In the genomic region with DNA sequence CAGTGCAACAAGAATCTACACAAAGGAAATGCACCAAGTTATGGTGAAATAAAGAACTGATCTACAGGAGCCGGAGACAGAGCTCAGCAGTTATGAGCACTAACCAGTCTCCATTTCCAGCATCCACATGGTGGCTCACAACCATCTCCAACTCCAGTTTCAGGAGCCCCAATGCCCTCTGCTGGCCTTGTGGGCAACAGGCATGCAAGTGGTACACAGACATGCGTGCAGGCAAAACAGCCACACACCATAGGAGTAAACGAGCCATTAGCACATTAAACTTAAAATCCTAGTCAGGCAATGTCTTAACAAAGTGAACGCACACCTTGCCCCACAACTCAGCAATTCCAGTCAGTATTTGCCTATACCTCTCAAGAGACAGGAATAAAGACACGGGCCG, we compare ENCODE assay signal across 11 mouse cellular contexts. TPM values are rescaled to one million over a fixed set of nuclear protein-coding genes. Genes with fewer than 3 reads are reported as not detected.
DNase-seq lines count a peak whose midpoint lies in the region; ATAC-seq and TF ChIP-seq lines count a peak whose summit lies in the region.
"Had no signal": no experiment of that assay in that cellular context is flagged by ENCODE, and none has a peak within 500 bp of the region (broad histone marks: within the 10 kb centered on the region; RNA-seq: fewer than 3 reads in every experiment).

No protein-coding gene starts in this region.

- H3K27me3 ChIP-seq in kidney, adult 2 months (replicated peaks; ENCODE audit: control insufficient read depth, insufficient read depth, low read length), result no peaks in the 10 kb centered on the region
- no peaks in the 10 kb centered on the region for H3K27me3 ChIP-seq in MEL (ENCODE audit: control insufficient read depth in 1 of 2, insufficient read depth in 2 of 2, low read length in 2 of 2)
- H3K27me3 ChIP-seq in forebrain, embryonic 11.5 days (ENCODE audit: control insufficient read depth, insufficient read depth, low read length), result no peaks in the 10 kb centered on the region
- H3K27me3 ChIP-seq: embryonic facial prominence, embryonic 13.5 days had no signal

- peak; percentile 19 for DNase-seq in kidney, adult 2 months
- DNase-seq in kidney, postnatal 14 days, result no peak
- DNase-seq in A20 (ENCODE audit: low read depth, low spot score) (peak; percentile 60), MEL (ENCODE audit: low read depth, low spot score) (peak; percentile 76)
- DNase-seq in lung, postnatal 10 days, result peak; percentile 42
- DNase-seq in forebrain, embryonic 11.5 days (ENCODE audit: low spot score), result no peak
- no peak for DNase-seq in frontal cortex, postnatal 36 days (ENCODE audit: low spot score in 2 of 2)
- DNase-seq: layer of hippocampus, adult 9-11 months had no signal

- ATAC-seq in forebrain, embryonic 11.5 days (replicated peaks; ENCODE audit: low FRiP score), result no peak
- ATAC-seq in granulocyte monocyte progenitor cell, adult 5-6 weeks (replicated peaks; ENCODE audit: poor library complexity, severe bottlenecking), result no peak

- TF ChIP-seq CTCF in kidney, adult 2 months (conservative IDR thresholded peaks at IDR 0.05; ENCODE audit: insufficient read depth, insufficient read length, low read depth, low read length), result peak; percentile 53
- peak; percentile 52 to 92 (median 74) for TF ChIP-seq CTCF in MEL (IDR thresholded peaks at IDR 0.05 in 2 of 3, conservative IDR thresholded peaks at IDR 0.05 in 1 of 3; ENCODE audit: control insufficient read depth in 1 of 3, insufficient read depth in 1 of 3, low read depth in 2 of 3, low read length in 3 of 3, poor library complexity in 1 of 3, severe bottlenecking in 1 of 3)

- no peaks in the 10 kb centered on the region for H3K9me3 ChIP-seq in MEL (replicated peaks; ENCODE audit: insufficient read depth, low read length)
- H3K9me3 ChIP-seq in forebrain, embryonic 11.5 days (ENCODE audit: control insufficient read depth, low read length), result no peaks in the 10 kb centered on the region
- H3K9me3 ChIP-seq: embryonic facial prominence, embryonic 13.5 days had no signal

- H3K4me1 ChIP-seq in kidney, adult 2 months (ENCODE audit: control insufficient read depth, insufficient read depth, low read length), result peaks cover 3% of the 10 kb centered on the region; the same call in 1 of the 2 replicates
- H3K4me1 ChIP-seq in MEL (ENCODE audit: control insufficient read depth in 1 of 2, insufficient read depth in 2 of 2, low read length in 2 of 2), result no peaks in the 10 kb centered on the region
- H3K4me1 ChIP-seq in forebrain, embryonic 11.5 days (replicated peaks; ENCODE audit: control insufficient read depth, insufficient read depth, low read length), result no peaks in the 10 kb centered on the region

- no peak overlapping the region for H3K27ac ChIP-seq in kidney, adult 2 months (ENCODE audit: insufficient read depth, low read depth, low read length)
- H3K27ac ChIP-seq in MEL (ENCODE audit: control insufficient read depth, low read depth, low read length), result no peak overlapping the region
- no peak overlapping the region for H3K27ac ChIP-seq in forebrain, embryonic 11.5 days (ENCODE audit: low read depth, low read length)
- H3K27ac ChIP-seq: embryonic facial prominence, embryonic 13.5 days; macrophage had no signal

- TF ChIP-seq POLR2A in kidney, adult 2 months (IDR thresholded peaks at IDR 0.05; ENCODE audit: low read depth, low read length), result no peak
- no peak for TF ChIP-seq POLR2A in MEL (IDR thresholded peaks at IDR 0.05; ENCODE audit: control insufficient read depth in 1 of 2, insufficient read depth in 1 of 2, low read depth in 1 of 2, low read length in 2 of 2, poor library complexity in 1 of 2)

- no peak overlapping the region for H3K4me3 ChIP-seq in kidney, adult 2 months (ENCODE audit: insufficient read depth, low read depth, low read length)
- no peak overlapping the region for H3K4me3 ChIP-seq in MEL (ENCODE audit: control insufficient read depth in 1 of 2, insufficient read depth in 1 of 2, low read depth in 2 of 2, low read length in 2 of 2)
- no peak overlapping the region for H3K4me3 ChIP-seq in forebrain, embryonic 11.5 days (ENCODE audit: low read depth, low read length)
- H3K4me3 ChIP-seq: embryonic facial prominence, embryonic 13.5 days had no signal

- TF ChIP-seq RAD21 in MEL (IDR thresholded peaks at IDR 0.05; ENCODE audit: low read depth, low read length), result peak; percentile 69

- no peak for TF ChIP-seq EP300 in MEL (IDR thresholded peaks at IDR 0.05; ENCODE audit: low read depth in 1 of 2, low read length in 2 of 2)

- H3K9ac ChIP-seq in MEL (ENCODE audit: control insufficient read depth, low read depth, low read length, poor library complexity, severe bottlenecking), result no peak overlapping the region
- no peak overlapping the region for H3K9ac ChIP-seq in forebrain, embryonic 11.5 days (ENCODE audit: low read length)
- H3K9ac ChIP-seq: embryonic facial prominence, embryonic 13.5 days had no signal

- no peaks in the 10 kb centered on the region for H3K36me3 ChIP-seq in kidney, adult 2 months (ENCODE audit: control insufficient read depth, insufficient read depth, low read length)
- H3K36me3 ChIP-seq in MEL (ENCODE audit: control insufficient read depth in 1 of 2, insufficient read depth in 2 of 2, low read length in 2 of 2), result no peaks in the 10 kb centered on the region
- no peaks in the 10 kb centered on the region for H3K36me3 ChIP-seq in forebrain, embryonic 11.5 days (ENCODE audit: control insufficient read depth, insufficient read depth, low read length)
- H3K36me3 ChIP-seq: embryonic facial prominence, embryonic 13.5 days had no signal

- no peaks in the 10 kb centered on the region for H3K79me2 ChIP-seq in MEL (ENCODE audit: control insufficient read depth, insufficient read depth, low read length, poor library complexity)

- 88% methylated on average over 6 of the region's 6 CpGs for WGBS in kidney, adult 2 months
- WGBS in forebrain, embryonic 11.5 days, result 83% methylated on average over 6 of the region's 6 CpGs

- H3K4me2 ChIP-seq in forebrain, embryonic 11.5 days (ENCODE audit: low read depth, low read length, severe bottlenecking), result no peak overlapping the region
- H3K4me2 ChIP-seq: embryonic facial prominence, embryonic 13.5 days had no signal

TF ChIP-seq in MEL, 35 proteins besides CTCF, POLR2A, EP300 and RAD21:
- no peak for TF ChIP-seq POLR2AphosphoS2 (IDR thresholded peaks at IDR 0.05; ENCODE audit: low read length)
- peak; percentile 90 for TF ChIP-seq SMC3 (IDR thresholded peaks at IDR 0.05; ENCODE audit: low read depth, low read length)
- TF ChIP-seq HCFC1 (IDR thresholded peaks at IDR 0.05; ENCODE audit: low read depth, low read length), result no peak
- no peak for TF ChIP-seq ZNF384 (IDR thresholded peaks at IDR 0.05; ENCODE audit: low read depth, low read length)
- 0 out of 2 replicates have a peak, but pooled peaks have one; percentile 7 for TF ChIP-seq NRF1 (IDR thresholded peaks at IDR 0.05; ENCODE audit: insufficient read depth, low read depth, low read length, poor library complexity, severe bottlenecking)
- TF ChIP-seq ETS1 (IDR thresholded peaks at IDR 0.05; ENCODE audit: low read depth, low read length), result no peak
- TF ChIP-seq MAX (IDR thresholded peaks at IDR 0.05; ENCODE audit: low read length), result no peak
- TF ChIP-seq TCF12 (IDR thresholded peaks at IDR 0.05; ENCODE audit: low read depth, low read length), result no peak
- TF ChIP-seq ZKSCAN1 (IDR thresholded peaks at IDR 0.05; ENCODE audit: low read depth, low read length), result no peak
- no peak for TF ChIP-seq JUND (IDR thresholded peaks at IDR 0.05; ENCODE audit: low read depth, low read length)
- TF ChIP-seq ZC3H11A (IDR thresholded peaks at IDR 0.05; ENCODE audit: low read depth, low read length), result peak; percentile 59
- no peak for TF ChIP-seq SIN3A (IDR thresholded peaks at IDR 0.05; ENCODE audit: low read length)

RNA-seq across cellular contexts. Expression of gene Map1lc3a, which starts 4.1 kb away (rescaled TPM):
- polyA plus RNA-seq in kidney, adult 2 months (2012; rRNA removed), result 212 and 233 TPM in 2 replicates
- 5.4 and 11.4 TPM in 2 replicates for total RNA-seq in MEL (2012; rRNA removed)
- 10 to 100 TPM in 1 of 2 experiments, not detected in 1; 12.4 TPM for polyA plus RNA-seq in MEL (2012; ENCODE audit: insufficient read depth in 1 of 2, insufficient read length in 2 of 2, low read depth in 1 of 2, low replicate concordance in 2 of 2, missing spikeins in 1 of 2)
- polyA plus RNA-seq in forebrain, embryonic 11.5 days (2014; fragmentation: Nextera tagmentation; extraction: Ambion mirVana), result 129 and 148 TPM in 2 replicates
- total RNA-seq in granulocyte monocyte progenitor cell, adult 5-6 weeks (2014; fragmentation: Nextera tagmentation), result 0.60 and 2.2 TPM in 2 replicates
- total RNA-seq in granulocyte monocyte progenitor cell, adult 5-6 weeks (2017), result 1.1 and 1.3 TPM in 2 replicates

RNA-seq across cellular contexts. Expression of gene Dynlrb1, which starts 35.6 kb away (rescaled TPM):
- polyA plus RNA-seq in kidney, adult 2 months (2012; rRNA removed), result 327 and 373 TPM in 2 replicates
- 175 and 193 TPM in 2 replicates for total RNA-seq in MEL (2012; rRNA removed)
- polyA plus RNA-seq in MEL (2012; ENCODE audit: insufficient read depth in 1 of 2, insufficient read length in 2 of 2, low read depth in 1 of 2, low replicate concordance in 2 of 2, missing spikeins in 1 of 2), result 100 to 1,000 TPM in 1 of 2 experiments, not detected in 1; 329 TPM
- 460 and 463 TPM in 2 replicates for polyA plus RNA-seq in forebrain, embryonic 11.5 days (2014; fragmentation: Nextera tagmentation; extraction: Ambion mirVana)
- total RNA-seq in granulocyte monocyte progenitor cell, adult 5-6 weeks (2014; fragmentation: Nextera tagmentation), result 233 and 296 TPM in 2 replicates
- total RNA-seq in granulocyte monocyte progenitor cell, adult 5-6 weeks (2017), result 203 and 267 TPM in 2 replicates

Comparison
In these comparisons a context has a peak if more than half of its experiments do, and no peak if none do; other contexts are left out.
1. DNase-seq: peak in kidney, adult 2 months (single experiment), A20 (single experiment), MEL (single experiment) and lung, postnatal 10 days (single experiment); none in kidney, postnatal 14 days (single experiment), forebrain, embryonic 11.5 days (single experiment) and frontal cortex, postnatal 36 days (0 of 2).